18 mouse cellular contexts compared by ENCODE assay signal in the genomic region with DNA sequence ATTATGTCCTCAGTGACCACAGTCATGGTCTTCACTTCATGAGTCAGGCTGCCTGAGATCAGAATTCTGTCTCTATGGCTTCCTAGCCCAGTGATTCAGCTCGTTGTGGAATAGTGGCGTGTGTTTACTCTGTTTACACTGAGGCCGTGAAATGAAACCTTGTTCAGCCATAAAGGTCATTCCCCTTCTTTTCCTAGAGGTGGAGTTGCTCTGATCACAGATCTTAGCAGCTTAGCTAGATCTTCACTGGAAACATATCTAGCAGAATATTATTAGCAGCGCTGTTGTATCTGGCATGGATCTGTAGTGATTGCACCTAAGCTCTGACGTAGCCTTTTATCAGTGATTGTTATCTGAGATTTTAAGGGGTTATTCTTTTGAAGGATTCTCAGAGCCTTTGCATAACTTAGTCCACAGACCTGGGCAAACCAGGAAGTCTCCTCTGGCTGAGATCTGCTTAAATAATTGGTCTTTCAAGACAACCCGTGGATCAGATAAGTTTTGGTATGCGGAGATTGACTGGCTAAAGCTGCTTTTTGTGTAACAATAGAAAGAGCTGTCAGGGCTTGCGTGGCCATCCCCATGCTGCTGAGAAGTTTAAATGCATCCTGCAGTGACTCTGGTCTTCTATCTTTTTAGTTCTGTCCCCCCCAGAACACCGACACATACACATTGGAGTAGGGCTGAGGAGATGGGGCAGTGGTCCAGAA. TPM values are rescaled to one million over a fixed set of nuclear protein-coding genes. Genes with fewer than 3 reads are reported as not detected.
A peak's percentile ranks its signal among the peaks of the same experiment; 100 is the strongest.
DNase-seq lines count a peak whose midpoint lies in the region; ATAC-seq and TF ChIP-seq lines count a peak whose summit lies in the region.
"Had no signal": no experiment of that assay in that cellular context is flagged by ENCODE, and none has a peak within 500 bp of the region (broad histone marks: within the 10 kb centered on the region; RNA-seq: fewer than 3 reads in every experiment).

No protein-coding gene starts in this region.

- H3K4me1 ChIP-seq in liver, adult 2 months (ENCODE audit: control insufficient read depth, insufficient read depth, low read length): no peaks in the 10 kb centered on the region
- no peaks in the 10 kb centered on the region for H3K4me1 ChIP-seq in liver, embryonic 12.5 days
- no peaks in the 10 kb centered on the region for H3K4me1 ChIP-seq in stomach, embryonic 15.5 days
- no peaks in the 10 kb centered on the region for H3K4me1 ChIP-seq in kidney, embryonic 16.5 days (ENCODE audit: insufficient read depth, low read length)
- H3K4me1 ChIP-seq in cerebellum, adult 2 months (ENCODE audit: control insufficient read depth, insufficient read depth, low read length): no peaks in the 10 kb centered on the region
- H3K4me1 ChIP-seq in heart, embryonic 12.5 days (replicated peaks): no peaks in the 10 kb centered on the region
- H3K4me1 ChIP-seq: forebrain, embryonic 12.5 days; heart, embryonic 15.5 days; liver, embryonic 13.5 days; lung, embryonic 15.5 days had no signal

- H3K27me3 ChIP-seq in liver, adult 2 months (ENCODE audit: control insufficient read depth, insufficient read depth, low read length): no peaks in the 10 kb centered on the region
- H3K27me3 ChIP-seq in liver, embryonic 12.5 days (replicated peaks): no peaks in the 10 kb centered on the region
- H3K27me3 ChIP-seq in stomach, embryonic 15.5 days (replicated peaks): no peaks in the 10 kb centered on the region
- no peaks in the 10 kb centered on the region for H3K27me3 ChIP-seq in kidney, embryonic 16.5 days (ENCODE audit: insufficient read depth, low read length)
- H3K27me3 ChIP-seq in cerebellum, adult 2 months (ENCODE audit: control insufficient read depth, insufficient read depth, low read length): no peaks in the 10 kb centered on the region
- H3K27me3 ChIP-seq in heart, embryonic 12.5 days (replicated peaks): no peaks in the 10 kb centered on the region
- H3K27me3 ChIP-seq: heart, embryonic 15.5 days; liver, embryonic 13.5 days; lung, embryonic 15.5 days had no signal

- TF ChIP-seq CTCF in liver, adult 2 months (IDR thresholded peaks at IDR 0.05; ENCODE audit: low read depth, low read length): no peak
- TF ChIP-seq CTCF in cerebellum, adult 2 months (IDR thresholded peaks at IDR 0.05; ENCODE audit: borderline replicate concordance, insufficient read depth, low read depth, low read length): no peak

- no peak for ATAC-seq in liver, embryonic 12.5 days
- ATAC-seq in stomach, embryonic 15.5 days (ENCODE audit: insufficient read depth, low FRiP score, low read depth): peak; percentile 47
- no peak for ATAC-seq in kidney, embryonic 16.5 days (ENCODE audit: low FRiP score, low TSS enrichment)
- no peak for ATAC-seq in heart, embryonic 12.5 days (ENCODE audit: insufficient number of reproducible peaks, low FRiP score)

- H3K27ac ChIP-seq in liver, adult 2 months (replicated peaks; ENCODE audit: insufficient read depth, low read depth, low read length): no peak overlapping the region
- no peak overlapping the region for H3K27ac ChIP-seq in liver, embryonic 12.5 days
- peak overlapping the region; percentile 21; the same call in 1 of the 2 replicates for H3K27ac ChIP-seq in stomach, embryonic 15.5 days
- H3K27ac ChIP-seq in kidney, embryonic 16.5 days (ENCODE audit: low read length): no peak overlapping the region
- no peak overlapping the region for H3K27ac ChIP-seq in cerebellum, adult 2 months (ENCODE audit: insufficient read depth, low read length)
- no peak overlapping the region for H3K27ac ChIP-seq in heart, embryonic 12.5 days (ENCODE audit: poor library complexity, severe bottlenecking)
- H3K27ac ChIP-seq: forebrain, embryonic 12.5 days; heart, embryonic 15.5 days; liver, embryonic 13.5 days; lung, embryonic 15.5 days had no signal

- DNase-seq in liver, adult 2 months (ENCODE audit: extremely low read depth, low read depth, low spot score): peak; percentile 46
- peak; percentile 53 for DNase-seq in ES-CJ7 (ENCODE audit: low read depth, low spot score)
- peak; percentile 18 to 46 for DNase-seq in adrenal gland, postnatal 36 days
- DNase-seq in cerebellum, adult 2 months: no peak
- DNase-seq: cerebellum, adult 9-10 months; heart, postnatal 4 days; liver, embryonic 13.5 days; midbrain, embryonic 14.5 days; right cerebral cortex, postnatal 25 days; thymus, postnatal 14 days had no signal

- H3K4me2 ChIP-seq in liver, embryonic 12.5 days: no peak overlapping the region
- no peak overlapping the region for H3K4me2 ChIP-seq in stomach, embryonic 15.5 days
- H3K4me2 ChIP-seq in kidney, embryonic 16.5 days (replicated peaks; ENCODE audit: low read depth, low read length): no peak overlapping the region
- no peak overlapping the region for H3K4me2 ChIP-seq in heart, embryonic 12.5 days
- H3K4me2 ChIP-seq: forebrain, embryonic 12.5 days; heart, embryonic 15.5 days; liver, embryonic 13.5 days; lung, embryonic 15.5 days had no signal

- TF ChIP-seq POLR2A in liver, adult 2 months (IDR thresholded peaks at IDR 0.05; ENCODE audit: extremely low read depth, insufficient read depth, low read length): no peak
- TF ChIP-seq POLR2A in cerebellum, adult 2 months (IDR thresholded peaks at IDR 0.05; ENCODE audit: borderline replicate concordance, insufficient read depth, low read length): no peak

- 47% methylated on average over 9 of the region's 9 CpGs for WGBS in liver, adult 2 months
- WGBS in liver, embryonic 12.5 days (ENCODE audit: insufficient replicate concordance): 58% methylated on average over 9 of the region's 9 CpGs
- 49% methylated on average over 9 of the region's 9 CpGs for WGBS in stomach, embryonic 15.5 days
- 56% methylated on average over 9 of the region's 9 CpGs for WGBS in kidney, embryonic 16.5 days
- WGBS in cerebellum, adult 2 months: 63% methylated on average over 9 of the region's 9 CpGs
- WGBS in heart, embryonic 12.5 days: 53% methylated on average over 9 of the region's 9 CpGs

- no peaks in the 10 kb centered on the region for H3K9me3 ChIP-seq in liver, embryonic 12.5 days (replicated peaks)
- H3K9me3 ChIP-seq in stomach, embryonic 15.5 days: no peaks in the 10 kb centered on the region
- no peaks in the 10 kb centered on the region for H3K9me3 ChIP-seq in kidney, embryonic 16.5 days (ENCODE audit: low read length)
- no peaks in the 10 kb centered on the region for H3K9me3 ChIP-seq in heart, embryonic 12.5 days (replicated peaks)
- H3K9me3 ChIP-seq: forebrain, embryonic 12.5 days; G1E; heart, embryonic 15.5 days; liver, embryonic 13.5 days; lung, embryonic 15.5 days had no signal

- no peak overlapping the region for H3K9ac ChIP-seq in liver, adult 2 months (ENCODE audit: low read depth, low read length)
- H3K9ac ChIP-seq in liver, embryonic 12.5 days: no peak overlapping the region
- no peak overlapping the region for H3K9ac ChIP-seq in stomach, embryonic 15.5 days
- H3K9ac ChIP-seq in kidney, embryonic 16.5 days (replicated peaks; ENCODE audit: low read length): no peak overlapping the region
- no peak overlapping the region for H3K9ac ChIP-seq in heart, embryonic 12.5 days
- H3K9ac ChIP-seq: forebrain, embryonic 12.5 days; heart, embryonic 15.5 days; liver, embryonic 13.5 days; lung, embryonic 15.5 days had no signal

- H3K36me3 ChIP-seq in liver, adult 2 months (ENCODE audit: control insufficient read depth, insufficient read depth, low read length): no peaks in the 10 kb centered on the region
- H3K36me3 ChIP-seq in liver, embryonic 12.5 days: no peaks in the 10 kb centered on the region
- no peaks in the 10 kb centered on the region for H3K36me3 ChIP-seq in stomach, embryonic 15.5 days
- H3K36me3 ChIP-seq in kidney, embryonic 16.5 days (ENCODE audit: insufficient read depth, low read length): no peaks in the 10 kb centered on the region
- H3K36me3 ChIP-seq in heart, embryonic 12.5 days: no peaks in the 10 kb centered on the region
- H3K36me3 ChIP-seq: forebrain, embryonic 12.5 days; G1E; heart, embryonic 15.5 days; liver, embryonic 13.5 days; lung, embryonic 15.5 days had no signal

- H3K4me3 ChIP-seq in liver, adult 2 months (ENCODE audit: insufficient read depth, low read depth, low read length): no peak overlapping the region
- no peak overlapping the region for H3K4me3 ChIP-seq in liver, embryonic 12.5 days
- no peak overlapping the region for H3K4me3 ChIP-seq in stomach, embryonic 15.5 days (replicated peaks)
- no peak overlapping the region for H3K4me3 ChIP-seq in kidney, embryonic 16.5 days (ENCODE audit: low read length)
- H3K4me3 ChIP-seq in cerebellum, adult 2 months (replicated peaks; ENCODE audit: insufficient read depth, low read depth, low read length): no peak overlapping the region
- H3K4me3 ChIP-seq in heart, embryonic 12.5 days: no peak overlapping the region
- H3K4me3 ChIP-seq: forebrain, embryonic 12.5 days; heart, embryonic 15.5 days; liver, embryonic 13.5 days; lung, embryonic 15.5 days had no signal

- no peaks in the 10 kb centered on the region for H3K79me2 ChIP-seq in liver, adult 2 months (ENCODE audit: control insufficient read depth, insufficient read depth, low read length)

RNA-seq across cellular contexts. Expression of gene Atp1b1, which starts 23.6 kb away (rescaled TPM):
- total RNA-seq in liver, adult 2 months (2014; rRNA removed): 30.5 and 39.1 TPM in 2 replicates
- polyA plus RNA-seq in liver, adult 2 months (2012; rRNA removed): 22.4 and 26.0 TPM in 2 replicates
- polyA plus RNA-seq in liver, embryonic 12.5 days (2016; fragmentation: Nextera tagmentation; extraction: Ambion mirVana): 11.4 and 12.8 TPM in 2 replicates
- total RNA-seq in adrenal gland, postnatal 36 days (2021): 10 to 100 TPM; 47.1 to 67.0 TPM
- polyA plus RNA-seq in stomach, embryonic 15.5 days (2015; fragmentation: Nextera tagmentation; extraction: Ambion mirVana): 143 and 162 TPM in 2 replicates
- polyA plus RNA-seq in kidney, embryonic 16.5 days (2015; fragmentation: Nextera tagmentation; extraction: Ambion mirVana): 232 and 240 TPM in 2 replicates
- 1,554 and 1,580 TPM in 2 replicates for polyA plus RNA-seq in cerebellum, adult 2 months (2012; rRNA removed)
- polyA plus RNA-seq in heart, embryonic 12.5 days (2016; fragmentation: Nextera tagmentation; extraction: Ambion mirVana): 413 and 416 TPM in 2 replicates
- polyA plus RNA-seq: G1E had no signal

Comparison
In these comparisons a context has a peak if more than half of its experiments do, and no peak if none do; other contexts are left out.
1. DNase-seq: peak in liver, adult 2 months (single experiment), ES-CJ7 (single experiment) and adrenal gland, postnatal 36 days (2 of 2); none in cerebellum, adult 2 months (0 of 2).